In genomic region chr10:39066962-39067361, GRCm38 (mm10) we compare ENCODE assay signal across 8 mouse cellular contexts.
DNase-seq lines count a peak whose midpoint lies in the region; ATAC-seq and TF ChIP-seq lines count a peak whose summit lies in the region.

No protein-coding gene starts in this region.

- TF ChIP-seq POLR2A in limb, embryonic 14.5 days (IDR thresholded peaks at IDR 0.05; ENCODE audit: borderline replicate concordance, extremely low read depth, insufficient read depth, insufficient read length) = no peak

- no peak overlapping the region for H3K9ac ChIP-seq in liver, embryonic 12.5 days
- H3K9ac ChIP-seq in limb, embryonic 14.5 days (ENCODE audit: low read depth, low read length, severe bottlenecking) = no peak overlapping the region
- no peak overlapping the region for H3K9ac ChIP-seq in neural tube, embryonic 14.5 days (replicated peaks; ENCODE audit: low read depth, low read length)

- no peaks in the 10 kb centered on the region for H3K4me1 ChIP-seq in liver, embryonic 12.5 days
- no peaks in the 10 kb centered on the region for H3K4me1 ChIP-seq in limb, embryonic 14.5 days (ENCODE audit: control insufficient read depth, insufficient read depth, low read length)
- no peaks in the 10 kb centered on the region for H3K4me1 ChIP-seq in neural tube, embryonic 14.5 days (ENCODE audit: control insufficient read depth, insufficient read depth, low read length)

- H3K27me3 ChIP-seq in liver, embryonic 12.5 days (replicated peaks) = no peaks in the 10 kb centered on the region
- H3K27me3 ChIP-seq in limb, embryonic 14.5 days (ENCODE audit: control insufficient read depth, insufficient read depth, low read length) = no peaks in the 10 kb centered on the region
- H3K27me3 ChIP-seq in neural tube, embryonic 14.5 days (ENCODE audit: control insufficient read depth, insufficient read depth, low read length) = no peaks in the 10 kb centered on the region

- no peak overlapping the region for H3K4me3 ChIP-seq in liver, embryonic 12.5 days
- H3K4me3 ChIP-seq in limb, embryonic 14.5 days (replicated peaks; ENCODE audit: low read length) = no peak overlapping the region
- H3K4me3 ChIP-seq in neural tube, embryonic 14.5 days (ENCODE audit: low read depth, low read length) = no peak overlapping the region

- peak; percentile 63 for DNase-seq in liver
- peak; percentile 74 to 75 for DNase-seq in cerebellum, postnatal 10 days
- peak; percentile 47 for DNase-seq in gastrocnemius, postnatal 25 days
- peak; percentile 17 for DNase-seq in kidney, adult 11 months
- peak; percentile 76 for DNase-seq in limb, embryonic 14.5 days (ENCODE audit: low spot score)
- peak; percentile 82 for DNase-seq in testis, postnatal 10 days (ENCODE audit: low spot score)

- H3K36me3 ChIP-seq in liver, embryonic 12.5 days = no peaks in the 10 kb centered on the region
- peaks cover 42% of the 10 kb centered on the region for H3K36me3 ChIP-seq in limb, embryonic 14.5 days (ENCODE audit: control insufficient read depth, insufficient read depth, low read length)
- H3K36me3 ChIP-seq in neural tube, embryonic 14.5 days (ENCODE audit: control insufficient read depth, insufficient read depth, low read length) = no peaks in the 10 kb centered on the region

- no peaks in the 10 kb centered on the region for H3K9me3 ChIP-seq in liver, embryonic 12.5 days (replicated peaks)
- H3K9me3 ChIP-seq in limb, embryonic 14.5 days (ENCODE audit: control insufficient read depth, low read length) = no peaks in the 10 kb centered on the region
- H3K9me3 ChIP-seq in neural tube, embryonic 14.5 days (ENCODE audit: control insufficient read depth, low read length) = no peaks in the 10 kb centered on the region

- H3K4me2 ChIP-seq in liver, embryonic 12.5 days = no peak overlapping the region
- H3K4me2 ChIP-seq in limb, embryonic 14.5 days (replicated peaks; ENCODE audit: low read depth, low read length, severe bottlenecking) = no peak overlapping the region
- H3K4me2 ChIP-seq in neural tube, embryonic 14.5 days (ENCODE audit: low read depth, low read length) = no peak overlapping the region

- no peak for ATAC-seq in liver, embryonic 12.5 days
- ATAC-seq in limb, embryonic 14.5 days (ENCODE audit: low FRiP score, low read depth) = 0 out of 2 replicates have a peak, but pooled peaks have one; percentile 50
- ATAC-seq in neural tube, embryonic 14.5 days (ENCODE audit: low read depth) = peak; percentile 63; the same call in 1 of the 2 replicates

- no peak overlapping the region for H3K27ac ChIP-seq in liver, embryonic 12.5 days
- no peak overlapping the region for H3K27ac ChIP-seq in limb, embryonic 14.5 days (replicated peaks; ENCODE audit: low read depth, low read length)
- no peak overlapping the region for H3K27ac ChIP-seq in neural tube, embryonic 14.5 days (ENCODE audit: low read depth, low read length)

Comparison
In these comparisons a context has a peak if more than half of its experiments do, and no peak if none do; other contexts are left out.
1. DNase-seq: peak in every context shown above with its lines; median percentile 82 in testis, postnatal 10 days; 76 in limb, embryonic 14.5 days; 74 in cerebellum, postnatal 10 days; 63 in liver; 47 in gastrocnemius, postnatal 25 days; 17 in kidney, adult 11 months.